Mouse (Mus musculus) adipose tissue, adult 10 weeks (tissue): Measurements from ENCODE around the gene Slc6a12. TPM values are rescaled to one million over a fixed set of nuclear protein-coding genes. Genes with fewer than 3 reads are reported as not detected.

Source experiments
- polyA plus RNA-seq: library from polyadenylated mRNA; stranded (reverse); fragments of 350-450 nt; fragmentation: Illumina TruSeq; extraction: RNeasy Lipid Tissue Mini Kit (QIAGEN cat#74804); gene quantifications from one replicate; pipeline ENCODE4 v1.2.3, GENCODE M21; 2014; ENCODE audit warnings: low read depth, low replicate concordance

Slc6a12 gene
- polyA plus RNA-seq, result 4.2 TPM

DNA sequence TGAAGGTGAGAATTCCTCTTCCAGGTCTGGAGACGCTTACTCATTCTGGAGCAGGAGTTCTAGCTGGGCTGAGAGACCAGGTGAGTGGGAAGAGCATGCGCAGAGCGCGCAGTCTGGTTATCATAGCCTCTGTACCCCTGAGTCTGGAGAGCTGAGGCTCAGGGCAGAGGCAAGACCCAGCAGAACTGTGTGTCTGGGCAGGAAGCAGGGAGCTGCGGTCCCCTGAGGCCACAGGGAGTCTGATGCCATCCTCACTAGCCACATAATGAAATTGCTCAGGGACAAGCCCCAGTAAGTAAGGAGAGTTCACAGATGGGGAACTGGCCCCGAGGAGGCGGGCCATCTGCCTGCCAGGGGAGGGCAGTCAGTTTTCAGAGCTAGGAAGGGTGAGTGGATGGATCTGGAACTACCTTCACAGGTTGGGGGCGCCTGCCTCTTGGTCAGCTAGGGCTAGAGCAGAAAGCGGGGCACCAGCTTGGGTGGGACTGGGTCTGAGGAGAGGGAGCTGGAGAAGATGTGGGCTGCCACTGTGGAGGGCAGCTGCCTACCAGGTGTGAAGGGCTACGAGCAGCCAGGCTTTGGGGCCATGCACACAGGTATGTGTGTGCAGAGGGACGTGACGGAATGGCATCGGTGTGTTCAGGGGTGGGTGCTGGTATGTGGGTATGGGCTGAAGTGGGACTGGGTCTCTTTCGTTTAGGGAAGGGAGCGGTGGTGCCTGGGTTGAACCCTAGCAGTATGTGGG lies at the start of gene Slc6a12:
Gene Slc6a12 (plus strand): TSS at position 51 of the 745 bp plus-strand sequence.

DNA sequence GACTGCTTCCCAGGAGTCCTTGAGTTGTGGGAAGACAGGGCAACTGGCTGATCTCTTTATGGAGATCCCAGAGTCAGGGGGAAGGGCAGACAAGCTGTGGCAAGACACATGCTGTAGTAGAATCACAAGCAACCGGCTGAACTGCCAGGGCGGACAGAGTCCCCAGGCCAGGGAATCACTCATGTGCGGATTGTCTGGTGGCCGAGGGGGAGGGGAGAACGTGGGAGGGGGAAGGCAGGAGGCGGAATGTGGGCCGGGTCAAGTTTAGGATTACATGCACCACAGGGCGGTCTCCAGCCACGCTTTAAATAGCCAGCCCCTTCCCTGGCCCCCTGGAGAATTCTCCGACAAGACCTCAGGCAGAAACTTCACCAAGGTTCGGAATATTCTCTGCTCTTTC lies 42.9 kb upstream of the Slc6a12 start, which contains the start of gene Slc6a13:
Gene Slc6a13 (plus strand): TSS at position 274 of the 400 bp plus-strand sequence.

Other genes starting within 250 kb of the Slc6a12 start
- gene Mical3, start 212.1 kb upstream of the Slc6a12 start, polyA plus RNA-seq, result 46.4 TPM
- 12.0 TPM for gene Pex26, start 159.4 kb upstream of the Slc6a12 start, polyA plus RNA-seq
- 2.5 TPM for gene Tuba8, start 132.4 kb upstream of the Slc6a12 start, polyA plus RNA-seq
- gene Usp18, start 97.2 kb upstream of the Slc6a12 start, polyA plus RNA-seq, result 5.4 TPM
- 34.3 TPM for gene Slc6a13, start 42.8 kb upstream of the Slc6a12 start, polyA plus RNA-seq
- 0.43 TPM for gene Iqsec3, start 130.6 kb downstream of the Slc6a12 start, polyA plus RNA-seq